Mouse (Mus musculus) liver, adult 2 months (tissue): Measurements from ENCODE around the gene Il10rb.

ENCODE experiments used
- CTCF ChIP-seq: fragments of 200-500 bp; IDR thresholded peaks from 2 replicates; pipeline ENCODE4 v1.5.1; 2011; ENCODE audit warnings: low read depth, low read length, control low read depth
- POLR2A ChIP-seq: fragments of 200-500 bp; IDR thresholded peaks from 2 replicates; pipeline ENCODE4 v1.6.1; 2011; ENCODE audit warnings: low read length, control low read depth; ENCODE audit not compliant: insufficient read depth; ENCODE audit errors: extremely low read depth

- TF ChIP-seq CTCF (no peak), POLR2A (no peak)
These were observed 42.1 kb downstream of the Il10rb start for GRCm38 (mm10) chr16:91448088-91448487.
